13 mouse cellular contexts compared by ENCODE assay signal in genomic region chrX:166172661-166173060, GRCm38 (mm10). TPM values are rescaled to one million over a fixed set of nuclear protein-coding genes. Genes with fewer than 3 reads are reported as not detected.
A peak's percentile ranks its signal among the peaks of the same experiment; 100 is the strongest.
DNase-seq lines count a peak whose midpoint lies in the region; ATAC-seq and TF ChIP-seq lines count a peak whose summit lies in the region.
"Had no signal": no experiment of that assay in that cellular context is flagged by ENCODE, and none has a peak within 500 bp of the region (broad histone marks: within the 10 kb centered on the region; RNA-seq: fewer than 3 reads in every experiment).

No protein-coding gene starts in this region.

- no peaks in the 10 kb centered on the region for H3K36me3 ChIP-seq in heart, embryonic 12.5 days
- no peaks in the 10 kb centered on the region for H3K36me3 ChIP-seq in heart, adult 2 months (ENCODE audit: control insufficient read depth, insufficient read depth, low read length)
- no peaks in the 10 kb centered on the region for H3K36me3 ChIP-seq in lung, embryonic 16.5 days (ENCODE audit: control insufficient read depth, insufficient read depth, low read length)
- H3K36me3 ChIP-seq in hindbrain, postnatal 0 days (ENCODE audit: insufficient read depth, low read length): no peaks in the 10 kb centered on the region

- intact Hi-C loops in heart, adult 2 months (cut with DNase I): no loop called here

- no peak for ATAC-seq in heart, embryonic 12.5 days (ENCODE audit: insufficient number of reproducible peaks, low FRiP score)
- peak; percentile 11; the same call in 1 of the 2 replicates for ATAC-seq in lung, embryonic 16.5 days (ENCODE audit: low read depth)
- ATAC-seq in hindbrain, postnatal 0 days: peak; percentile 6; the same call in 1 of the 2 replicates

- TF ChIP-seq CTCF in heart, adult 2 months (IDR thresholded peaks at IDR 0.05): no peak
- TF ChIP-seq CTCF in hindbrain, postnatal 0 days (IDR thresholded peaks at IDR 0.05; ENCODE audit: low read depth): no peak

- H3K4me3 ChIP-seq in heart, embryonic 12.5 days: no peak overlapping the region
- no peak overlapping the region for H3K4me3 ChIP-seq in heart, adult 2 months
- H3K4me3 ChIP-seq in lung, embryonic 16.5 days (ENCODE audit: low read length): no peak overlapping the region
- H3K4me3 ChIP-seq in hindbrain, postnatal 0 days (ENCODE audit: low read length): no peak overlapping the region

- H3K27ac ChIP-seq in heart, embryonic 12.5 days (ENCODE audit: poor library complexity, severe bottlenecking): peak overlapping the region; percentile 27; the same call in 1 of the 2 replicates
- H3K27ac ChIP-seq in heart, adult 2 months: no peak overlapping the region
- peak overlapping the region; percentile 79 for H3K27ac ChIP-seq in lung, embryonic 16.5 days (ENCODE audit: low read length)
- peak overlapping the region; percentile 56 for H3K27ac ChIP-seq in hindbrain, postnatal 0 days
- H3K27ac ChIP-seq: kidney, postnatal 0 days had no signal

- H3K79me2 ChIP-seq in heart, adult 2 months (replicated peaks; ENCODE audit: control insufficient read depth, insufficient read depth, low read length): no peaks in the 10 kb centered on the region

- 68% methylated on average over 3 of the region's 3 CpGs for WGBS in heart, embryonic 12.5 days
- WGBS in heart, adult 2 months: 44% methylated on average over 3 of the region's 3 CpGs
- 30% methylated on average over 3 of the region's 3 CpGs for WGBS in lung, embryonic 16.5 days
- WGBS in hindbrain, postnatal 0 days: 45% methylated on average over 3 of the region's 3 CpGs

- H3K4me2 ChIP-seq in heart, embryonic 12.5 days: 0 out of 2 replicates have a peak overlapping the region, but pooled peaks have one; percentile 16
- peak overlapping the region; percentile 9 for H3K4me2 ChIP-seq in lung, embryonic 16.5 days (ENCODE audit: low read depth, low read length)
- 0 out of 2 replicates have a peak overlapping the region, but pooled peaks have one; percentile 58 for H3K4me2 ChIP-seq in hindbrain, postnatal 0 days (ENCODE audit: low read depth, low read length)

- H3K4me1 ChIP-seq in heart, embryonic 12.5 days (replicated peaks): no peaks in the 10 kb centered on the region
- no peaks in the 10 kb centered on the region for H3K4me1 ChIP-seq in heart, adult 2 months (ENCODE audit: control insufficient read depth, insufficient read depth, low read length)
- peaks cover 7% of the 10 kb centered on the region for H3K4me1 ChIP-seq in lung, embryonic 16.5 days (replicated peaks; ENCODE audit: control insufficient read depth, insufficient read depth, low read length)
- no peaks in the 10 kb centered on the region for H3K4me1 ChIP-seq in hindbrain, postnatal 0 days (ENCODE audit: insufficient read depth, low read length)

- no peaks in the 10 kb centered on the region for H3K27me3 ChIP-seq in heart, embryonic 12.5 days (replicated peaks)
- H3K27me3 ChIP-seq in heart, adult 2 months (ENCODE audit: control insufficient read depth, insufficient read depth, low read length): no peaks in the 10 kb centered on the region
- no peaks in the 10 kb centered on the region for H3K27me3 ChIP-seq in lung, embryonic 16.5 days (ENCODE audit: control insufficient read depth, insufficient read depth, low read depth, low read length)
- no peaks in the 10 kb centered on the region for H3K27me3 ChIP-seq in hindbrain, postnatal 0 days (ENCODE audit: insufficient read depth, low read length)

- TF ChIP-seq POLR2A in heart, adult 2 months (IDR thresholded peaks at IDR 0.05; ENCODE audit: insufficient read depth, low read depth, low read length): no peak

- TF ChIP-seq EP300 in heart, adult 2 months (IDR thresholded peaks at IDR 0.05; ENCODE audit: insufficient read depth, low read depth, low read length): no peak

- H3K9me3 ChIP-seq in heart, embryonic 12.5 days (replicated peaks): no peaks in the 10 kb centered on the region
- H3K9me3 ChIP-seq in lung, embryonic 16.5 days (ENCODE audit: control insufficient read depth, low read length): no peaks in the 10 kb centered on the region
- no peaks in the 10 kb centered on the region for H3K9me3 ChIP-seq in hindbrain, postnatal 0 days (ENCODE audit: low read length)

- no peak overlapping the region for H3K9ac ChIP-seq in heart, embryonic 12.5 days
- H3K9ac ChIP-seq in heart, adult 2 months (ENCODE audit: low read depth, low read length): no peak overlapping the region
- no peak overlapping the region for H3K9ac ChIP-seq in lung, embryonic 16.5 days (ENCODE audit: low read length)
- H3K9ac ChIP-seq in hindbrain, postnatal 0 days (replicated peaks; ENCODE audit: low read length): no peak overlapping the region

- DNase-seq in heart, adult 2 months: no peak
- DNase-seq in lung, postnatal 36 days: no peak
- DNase-seq in cerebellum, adult 8-10 months: peak; percentile 9
- peak; percentile 58 for DNase-seq in hindbrain, postnatal 0 days (ENCODE audit: low spot score)
- no peak for DNase-seq in B cell, adult 2 months
- DNase-seq in adrenal gland, adult 2 months: no peak
- DNase-seq: gastrocnemius, postnatal 36 days; heart, postnatal 36 days; right cerebral cortex, postnatal 14 days; thymus, postnatal 36 days had no signal

RNA-seq across cellular contexts. Expression of gene Gemin8, which starts 2.4 kb away (rescaled TPM):
- 5.5 and 8.3 TPM in 2 replicates for polyA plus RNA-seq in heart, embryonic 12.5 days (2016; fragmentation: Nextera tagmentation; extraction: Ambion mirVana)
- total RNA-seq in heart, adult 2 months (2021): 1 to 10 TPM; 2.6 to 2.7 TPM
- polyA plus RNA-seq in heart, adult 2 months (2012; rRNA removed): 3.3 and 4.4 TPM in 2 replicates
- 17.8 and 18.8 TPM in 2 replicates for polyA plus RNA-seq in lung, embryonic 16.5 days (2015; fragmentation: Nextera tagmentation; extraction: Ambion mirVana)
- total RNA-seq in hindbrain, postnatal 0 days (2014; rRNA removed): 4.9 and 10.0 TPM in 2 replicates
- 8.8 TPM in 2 replicates for polyA plus RNA-seq in hindbrain, postnatal 0 days (2015; fragmentation: Nextera tagmentation; extraction: Ambion mirVana)
- 10 to 100 TPM in 1 of 2 experiments, 1 to 10 TPM in 1; 7.0 to 10.5 TPM for total RNA-seq in adrenal gland, adult 2 months (2021)
- polyA plus RNA-seq in adrenal gland, adult 2 months (2012; rRNA removed): 4.6 and 4.8 TPM in 2 replicates

Comparison
In these comparisons a context has a peak if more than half of its experiments do, and no peak if none do; other contexts are left out.
1. DNase-seq: peak in cerebellum, adult 8-10 months (single experiment) and hindbrain, postnatal 0 days (single experiment); none in heart, adult 2 months (0 of 2), lung, postnatal 36 days (single experiment), B cell, adult 2 months (0 of 2) and adrenal gland, adult 2 months (single experiment).
2. Peak in every context shown above with its lines, with median percentiles within 50 percentile points of each other: H3K4me2 ChIP-seq.